Mouse (Mus musculus): Measurements from ENCODE around the gene Ttll5.

The Ttll5 gene

GRCm38 (mm10) chr12:85926897-85927296 lies 102.4 kb downstream of the Ttll5 start:
- no peak for DNase-seq (ENCODE audit: low read depth, low spot score)

- no peak for DNase-seq (ENCODE audit: low read depth, low spot score)
These were observed 104.1 kb downstream of the Ttll5 start for GRCm38 (mm10) chr12:85928513-85928912.

DNA sequence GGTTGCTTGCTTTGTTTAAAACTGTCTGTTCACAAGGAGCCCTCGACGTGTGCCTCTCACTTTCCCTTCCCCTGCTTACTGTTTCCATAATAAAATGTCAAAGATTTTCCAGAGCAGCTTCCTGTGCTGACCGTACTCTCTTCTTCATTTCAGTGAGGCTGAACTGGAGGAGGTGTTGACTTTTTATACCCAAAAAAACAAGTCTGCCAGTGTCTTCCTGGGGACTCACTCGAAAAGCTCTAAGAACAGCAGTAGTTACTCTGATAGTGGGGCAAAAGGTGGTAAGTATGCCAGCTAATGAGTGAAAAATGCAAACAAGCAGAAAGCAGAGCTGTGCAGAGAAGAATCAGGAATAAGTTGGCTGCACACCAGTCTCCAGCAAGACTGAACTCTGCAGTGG lies 105.3 kb downstream of the Ttll5 start:
- no peak for DNase-seq (ENCODE audit: low read depth, low spot score)

- no peak for DNase-seq (ENCODE audit: low read depth, low spot score)
These were observed 106.3 kb downstream of the Ttll5 start for GRCm38 (mm10) chr12:85930713-85931112.

DNA sequence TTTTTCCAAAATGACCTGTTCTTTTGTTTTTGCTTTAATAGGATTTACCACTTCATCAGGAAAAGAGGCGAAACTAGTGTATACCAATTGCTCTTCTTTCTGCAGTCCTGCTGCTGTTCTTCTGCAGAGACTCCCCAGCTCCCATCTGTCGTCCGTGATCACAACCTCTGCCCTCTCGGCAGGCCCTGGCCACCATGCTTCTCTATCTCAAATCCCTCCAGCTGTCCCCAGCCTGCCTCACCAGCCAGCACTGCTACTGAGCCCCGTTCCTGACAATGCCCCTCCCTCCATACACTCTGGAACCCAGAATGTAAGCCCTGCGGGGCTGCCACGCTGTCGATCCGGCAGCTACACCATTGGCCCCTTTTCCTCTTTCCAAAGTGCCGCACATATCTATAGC lies 108.8 kb downstream of the Ttll5 start:
- no peak for DNase-seq (ENCODE audit: low read depth, low spot score)

DNA sequence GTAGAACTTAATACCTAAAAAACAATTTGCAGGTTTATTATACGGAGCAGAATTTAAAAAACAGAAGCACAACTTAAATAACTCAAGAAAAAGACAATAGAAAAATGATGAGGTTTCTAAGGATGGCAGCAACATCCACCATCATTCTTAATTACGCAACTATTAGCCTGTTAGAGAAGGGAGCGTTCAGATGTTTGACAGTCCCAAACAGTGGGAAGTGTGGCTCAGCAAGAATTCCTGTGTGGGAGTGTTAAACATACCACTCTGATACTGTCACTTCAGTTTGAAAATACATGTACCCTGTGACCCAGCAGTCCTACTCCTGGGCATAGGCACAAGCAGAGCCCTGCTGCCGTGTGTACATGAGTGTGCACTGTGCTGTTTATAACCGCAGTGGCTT lies 112.9 kb downstream of the Ttll5 start:
- DNase-seq (ENCODE audit: low read depth, low spot score) = no peak

- DNase-seq (ENCODE audit: low read depth, low spot score) = no peak
These were observed 119.0 kb downstream of the Ttll5 start for GRCm38 (mm10) chr12:85943456-85943855.

DNA sequence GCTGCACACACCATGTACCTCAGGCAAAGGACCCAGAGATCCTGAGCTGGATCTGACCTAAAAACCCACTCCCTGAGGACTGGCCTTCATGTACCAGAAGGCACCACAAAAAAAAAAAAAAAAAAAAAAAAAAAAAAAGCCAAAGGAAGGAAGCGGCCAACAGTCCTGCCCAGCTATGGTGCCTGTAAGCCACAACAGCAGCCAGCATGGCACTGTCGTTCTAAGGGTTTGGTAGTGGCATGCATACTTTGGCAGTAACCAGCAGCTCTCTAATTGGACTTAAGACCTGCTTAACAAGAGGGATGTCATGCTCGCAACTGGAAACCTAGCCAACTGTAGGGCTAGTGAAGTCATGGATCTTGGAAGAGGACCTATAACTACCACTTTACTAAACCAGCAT lies 120.0 kb downstream of the Ttll5 start:
- no peak for DNase-seq (ENCODE audit: low read depth, low spot score)

DNA sequence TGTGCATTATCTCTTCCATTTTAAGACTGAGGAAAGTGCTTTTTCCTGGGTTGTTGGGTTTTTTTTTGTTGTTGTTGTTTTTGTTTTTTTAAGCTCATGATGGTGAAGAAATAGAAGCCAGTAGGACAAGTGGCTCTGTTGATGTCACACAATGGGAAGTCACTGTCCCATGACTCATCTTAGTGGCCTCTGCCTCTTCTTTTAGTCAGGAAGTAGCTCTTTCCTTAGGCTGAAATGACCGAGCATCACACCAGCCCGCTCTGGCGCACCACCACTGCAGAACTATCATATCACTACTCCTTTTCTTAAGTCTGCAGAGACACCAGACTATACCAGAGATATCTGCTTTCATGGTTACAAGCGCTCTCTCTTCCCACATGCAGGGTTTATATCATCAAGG lies 122.7 kb downstream of the Ttll5 start:
- no peak for DNase-seq (ENCODE audit: low read depth, low spot score)

DNA sequence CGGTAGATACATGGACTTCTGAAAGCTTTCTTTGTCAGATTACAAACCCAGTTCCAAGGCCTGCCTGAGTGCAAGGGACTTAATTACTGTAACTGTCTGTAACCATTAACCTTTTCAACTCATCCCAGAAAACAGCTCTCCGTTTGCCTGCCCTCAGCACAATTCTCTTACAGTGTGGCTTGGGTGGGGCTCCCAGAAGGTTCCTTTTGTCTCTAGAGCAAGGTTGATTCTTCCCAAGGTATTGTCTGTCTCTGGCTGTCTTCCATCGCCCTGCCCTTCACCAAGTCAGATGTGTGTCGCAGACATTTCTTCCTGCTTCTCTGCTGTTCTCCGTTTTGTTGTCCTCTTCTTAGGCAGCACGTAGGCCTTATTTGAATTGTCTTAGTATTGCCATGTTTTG lies 125.2 kb downstream of the Ttll5 start:
- DNase-seq (ENCODE audit: low read depth, low spot score) = no peak

GRCm38 (mm10) chr12:85950371-85950770 lies 125.9 kb downstream of the Ttll5 start:
- DNase-seq (ENCODE audit: low read depth, low spot score) = no peak

DNA sequence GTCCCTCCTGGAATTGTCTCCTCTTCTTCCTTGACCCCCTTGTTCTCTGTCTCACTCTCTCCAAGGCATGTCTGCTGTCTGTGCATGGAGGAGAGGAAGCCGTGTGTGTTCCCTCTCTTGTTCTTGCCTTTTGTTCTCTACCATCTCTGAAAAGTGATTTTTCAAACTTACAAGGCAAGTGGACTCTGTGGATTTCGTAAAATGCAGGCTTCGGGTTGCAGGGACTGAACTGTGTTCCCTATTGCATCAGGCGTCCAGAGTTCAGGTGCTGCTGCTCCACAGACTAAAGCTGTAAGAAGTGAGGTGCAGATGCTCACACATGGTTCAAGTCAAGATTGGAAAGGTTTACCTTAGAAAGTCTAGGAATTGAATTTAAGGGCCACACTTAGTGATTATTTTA lies 126.6 kb downstream of the Ttll5 start:
- DNase-seq (ENCODE audit: low read depth, low spot score) = no peak

- no peak for DNase-seq (ENCODE audit: low read depth, low spot score)
These were observed 127.4 kb downstream of the Ttll5 start for GRCm38 (mm10) chr12:85951822-85952221.

GRCm38 (mm10) chr12:85952349-85952748 lies 127.9 kb downstream of the Ttll5 start:
- DNase-seq (ENCODE audit: low read depth, low spot score) = no peak

GRCm38 (mm10) chr12:85954167-85954566 lies 129.7 kb downstream of the Ttll5 start:
- no peak for DNase-seq (ENCODE audit: low read depth, low spot score)

DNA sequence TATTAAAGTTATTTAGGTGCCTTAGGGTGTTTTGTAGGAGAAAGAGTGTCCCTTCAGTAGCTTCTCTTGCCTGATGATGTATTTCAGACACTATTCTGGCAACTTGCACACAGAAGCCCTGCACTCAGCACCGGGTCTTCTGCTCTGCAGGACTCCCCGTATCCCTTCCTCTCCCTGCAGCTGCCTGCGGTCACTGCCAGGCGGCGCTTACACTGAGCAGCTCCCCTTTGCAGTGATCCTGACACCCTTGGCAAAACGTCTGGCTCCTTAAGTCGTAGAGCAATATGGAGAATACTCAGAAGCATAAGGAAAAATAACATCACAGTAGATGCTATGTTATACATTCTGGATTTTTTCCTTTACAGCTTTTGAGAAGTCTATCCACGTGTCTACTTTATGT lies 130.6 kb downstream of the Ttll5 start:
- no peak for DNase-seq (ENCODE audit: low read depth, low spot score)

- no peak for DNase-seq (ENCODE audit: low read depth, low spot score)
These were observed 131.2 kb downstream of the Ttll5 start for GRCm38 (mm10) chr12:85955690-85956089.

DNA sequence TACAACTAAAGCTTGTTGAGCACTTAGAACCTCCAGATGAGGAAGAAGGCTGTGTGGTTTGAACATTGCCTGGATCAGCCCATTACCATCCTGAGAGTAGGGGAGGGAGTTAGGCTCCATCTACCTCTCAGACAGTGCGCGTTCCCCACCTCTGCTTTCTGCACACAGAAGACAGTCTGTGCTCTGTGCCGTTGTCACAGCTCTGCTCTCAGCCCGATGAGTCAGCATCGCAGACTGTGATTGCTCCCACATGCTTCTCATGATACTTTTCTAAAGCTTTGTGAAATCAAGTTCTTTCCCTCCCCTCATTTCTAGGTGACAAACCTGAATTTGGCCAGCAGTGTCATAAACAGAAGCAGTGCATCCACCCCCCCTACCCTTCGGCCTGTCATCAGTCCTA lies 131.8 kb downstream of the Ttll5 start:
- no peak for DNase-seq (ENCODE audit: low read depth, low spot score)

- DNase-seq (ENCODE audit: low read depth, low spot score) = no peak
These were observed 134.0 kb downstream of the Ttll5 start for GRCm38 (mm10) chr12:85958460-85958859.

DNA sequence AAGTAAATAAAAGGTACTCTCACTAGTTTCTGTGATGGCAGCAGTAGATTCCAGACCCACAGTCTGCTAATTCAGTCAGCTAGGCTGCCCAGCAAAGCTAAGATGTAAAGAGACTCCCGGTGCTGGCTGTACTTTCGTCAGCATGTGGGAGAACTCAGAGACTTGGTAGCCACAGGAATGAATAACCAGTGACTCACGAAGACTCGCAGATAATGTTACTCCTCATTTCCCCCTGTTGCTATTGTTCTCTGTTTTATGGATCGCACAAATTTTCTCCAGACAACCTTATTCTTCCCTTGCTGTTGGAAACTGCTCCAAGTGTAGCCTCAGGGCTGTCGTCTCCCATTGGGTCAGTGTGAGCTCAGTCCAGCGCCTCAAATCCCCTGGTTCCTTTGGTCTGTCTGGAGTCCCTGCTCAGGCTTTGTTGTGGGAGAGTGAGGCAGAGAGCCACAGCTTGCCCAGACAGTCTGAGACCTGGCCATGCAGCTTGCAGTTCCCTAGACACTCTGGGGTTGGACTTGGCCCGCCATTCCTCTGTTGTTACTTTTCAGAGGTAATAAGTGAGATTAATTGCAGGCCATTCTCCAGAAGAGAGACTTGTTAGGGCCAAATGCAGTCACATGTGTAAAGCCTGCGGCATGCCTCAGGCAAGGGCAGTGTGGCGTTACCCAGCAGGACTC lies 135.5 kb downstream of the Ttll5 start:
- no peak for DNase-seq (ENCODE audit: low read depth, low spot score)

- DNase-seq (ENCODE audit: low read depth, low spot score) = no peak
These were observed 136.2 kb downstream of the Ttll5 start for GRCm38 (mm10) chr12:85960699-85961098.

DNA sequence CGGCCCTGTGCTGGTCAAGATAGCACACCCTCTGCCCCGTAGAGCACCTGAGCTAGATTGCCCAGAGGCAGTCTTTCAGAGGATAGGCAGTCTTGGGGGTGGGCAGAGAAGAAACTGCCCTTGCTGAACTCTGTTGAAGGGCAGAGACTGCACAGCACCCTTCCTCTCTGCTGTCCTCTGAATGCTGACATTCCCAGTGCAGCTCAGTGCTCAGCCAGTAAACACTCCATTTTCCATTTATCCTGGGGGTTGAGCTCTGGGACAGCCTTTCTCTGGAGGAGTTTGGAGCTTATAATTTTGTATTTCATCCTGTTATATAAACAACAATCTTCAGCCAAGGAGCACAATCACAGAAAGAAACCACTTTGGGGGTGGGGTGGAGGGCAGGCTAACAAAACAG lies 138.7 kb downstream of the Ttll5 start:
- no peak for DNase-seq (ENCODE audit: low read depth, low spot score)

GRCm38 (mm10) chr12:85963699-85964098 lies 139.2 kb downstream of the Ttll5 start:
- DNase-seq (ENCODE audit: low read depth, low spot score) = no peak

DNA sequence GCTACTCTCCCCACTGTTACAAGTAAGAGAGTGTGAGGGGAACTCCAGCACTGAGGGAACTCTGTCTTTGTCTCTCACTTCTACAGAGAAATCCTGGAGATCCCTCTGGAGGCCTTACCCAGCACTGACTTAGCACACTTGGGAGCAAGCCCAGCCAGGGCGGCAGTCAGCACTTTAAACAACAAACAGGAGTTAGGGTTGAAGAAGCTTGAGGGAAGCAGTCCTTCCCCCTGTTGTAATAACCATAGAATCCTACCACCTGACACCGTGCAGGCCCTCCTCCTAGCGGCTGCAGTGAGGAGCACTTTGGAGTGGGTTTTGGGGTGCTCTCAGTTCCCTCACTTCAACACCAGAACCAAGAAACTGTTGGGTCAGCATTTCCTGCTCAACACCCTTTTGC lies 140.0 kb downstream of the Ttll5 start:
- DNase-seq (ENCODE audit: low read depth, low spot score) = no peak
